Mouse (Mus musculus): ENCODE data around the gene Fam135a. TPM values are rescaled to one million over a fixed set of nuclear protein-coding genes. Genes with fewer than 3 reads are reported as not detected.

The Fam135a gene
- polyA plus RNA-seq, 1 experiment, result 6.5 TPM

- Histone ChIP-seq H3K79me2 (ENCODE audit: control insufficient read depth, insufficient read depth) (peaks cover 5% of the 10 kb centered on the region), H3ac (ENCODE audit: control insufficient read depth, insufficient read length) (no peak overlapping the region), H3K4me2 (ENCODE audit: low read depth) (no peak overlapping the region), H3K4me3 (no peak overlapping the region), H3K36me3 (ENCODE audit: control insufficient read depth, insufficient read depth) (no peaks in the 10 kb centered on the region), H3K27me3 (ENCODE audit: control insufficient read depth, insufficient read depth, insufficient read length) (no peaks in the 10 kb centered on the region)
- TF ChIP-seq TCF3 (IDR thresholded peaks at IDR 0.05; ENCODE audit: insufficient read length, low read depth) (no peak), MYOD1 (IDR thresholded peaks at IDR 0.05; ENCODE audit: control insufficient read depth in 1 of 3, insufficient read length in 2 of 3, low read depth in 2 of 3) (no peak)
These were observed 25.7 kb downstream of the Fam135a start for GRCm38 (mm10) chr1:24074396-24074795.

- no peak for TF ChIP-seq E2F4 (IDR thresholded peaks at IDR 0.05; ENCODE audit: insufficient read depth)
- no peak for TF ChIP-seq REST (IDR thresholded peaks at IDR 0.05; ENCODE audit: insufficient read depth, insufficient read length)
- TF ChIP-seq POLR2A (IDR thresholded peaks at IDR 0.05; ENCODE audit: insufficient read length, low read depth), result no peak
- peak in 1 of 3 experiments; percentile 49 for TF ChIP-seq MYOG (IDR thresholded peaks at IDR 0.05; ENCODE audit: control insufficient read depth in 1 of 3, insufficient read depth in 1 of 3, insufficient read length in 2 of 3, low read depth in 2 of 3)
- peak in 2 of 3 experiments; percentile 31 to 41 for TF ChIP-seq MYOD1 (IDR thresholded peaks at IDR 0.05; ENCODE audit: control insufficient read depth in 1 of 3, insufficient read length in 2 of 3, low read depth in 2 of 3)
- TF ChIP-seq POLR2AphosphoS2 (IDR thresholded peaks at IDR 0.05; ENCODE audit: insufficient read length, low read depth), result no peak
- TF ChIP-seq SRF (IDR thresholded peaks at IDR 0.05; ENCODE audit: control insufficient read depth, insufficient read length, low read depth), result no peak
- no peak for TF ChIP-seq MAX (IDR thresholded peaks at IDR 0.05; ENCODE audit: low read depth)
- no peak for TF ChIP-seq CEBPB (IDR thresholded peaks at IDR 0.05; ENCODE audit: insufficient read depth, poor library complexity, severe bottlenecking)
- no peak for TF ChIP-seq TCF3 (IDR thresholded peaks at IDR 0.05; ENCODE audit: insufficient read length, low read depth)
- no peak for TF ChIP-seq TCF12 (IDR thresholded peaks at IDR 0.05; ENCODE audit: insufficient read depth, poor library complexity, severe bottlenecking)
- no peak for TF ChIP-seq USF1 (IDR thresholded peaks at IDR 0.05; ENCODE audit: low read depth)
- H3K4me3 ChIP-seq, result no peak overlapping the region
These were observed 26.5 kb downstream of the Fam135a start for GRCm38 (mm10) chr1:24073386-24074248.

GRCm38 (mm10) chr1:24068830-24069229 lies 31.3 kb downstream of the Fam135a start:
- Histone ChIP-seq H3K4me2 (ENCODE audit: low read depth) (no peak overlapping the region), H3K27me3 (ENCODE audit: control insufficient read depth, insufficient read depth, insufficient read length) (no peaks in the 10 kb centered on the region), H3K79me2 (ENCODE audit: control insufficient read depth, insufficient read depth) (peaks cover 5% of the 10 kb centered on the region), H3K4me3 (no peak overlapping the region), H3K36me3 (ENCODE audit: control insufficient read depth, insufficient read depth) (peaks cover under 1% of the 10 kb centered on the region), H3ac (ENCODE audit: control insufficient read depth, insufficient read length) (no peak overlapping the region)
- TF ChIP-seq TCF12 (IDR thresholded peaks at IDR 0.05; ENCODE audit: insufficient read depth, poor library complexity, severe bottlenecking) (no peak), MYOD1 (IDR thresholded peaks at IDR 0.05; ENCODE audit: control insufficient read depth in 1 of 3, insufficient read length in 2 of 3, low read depth in 2 of 3) (peak in 2 of 3 experiments; percentile 57 to 71)

More at GRCm38 (mm10) chr1:24073386-24074248, 26.5 kb downstream of the Fam135a start:
- Histone ChIP-seq H3ac (ENCODE audit: control insufficient read depth, insufficient read length) (no peak overlapping the region), H3K79me2 (ENCODE audit: control insufficient read depth, insufficient read depth) (peaks cover 5% of the 10 kb centered on the region), H3K36me3 (ENCODE audit: control insufficient read depth, insufficient read depth) (no peaks in the 10 kb centered on the region), H3K27me3 (ENCODE audit: control insufficient read depth, insufficient read depth, insufficient read length) (no peaks in the 10 kb centered on the region), H3K4me2 (ENCODE audit: low read depth) (no peak overlapping the region)

- H3K4me3 ChIP-seq, result no peak overlapping the region
- H3K79me2 ChIP-seq (ENCODE audit: control insufficient read depth, insufficient read depth), result peaks cover 5% of the 10 kb centered on the region
- no peaks in the 10 kb centered on the region for H3K27me3 ChIP-seq (ENCODE audit: control insufficient read depth, insufficient read depth, insufficient read length)
- H3K36me3 ChIP-seq (ENCODE audit: control insufficient read depth, insufficient read depth), result peaks cover 3% of the 10 kb centered on the region
- no peak overlapping the region for H3ac ChIP-seq (ENCODE audit: control insufficient read depth, insufficient read length)
- no peak overlapping the region for H3K4me2 ChIP-seq (ENCODE audit: low read depth)
- TF ChIP-seq MAX (IDR thresholded peaks at IDR 0.05; ENCODE audit: low read depth) (no peak), SRF (IDR thresholded peaks at IDR 0.05; ENCODE audit: control insufficient read depth, insufficient read length, low read depth) (no peak)
These were observed 33.4 kb downstream of the Fam135a start for GRCm38 (mm10) chr1:24066706-24067105.

- H3K4me2 ChIP-seq (ENCODE audit: low read depth), result no peak overlapping the region
- no peaks in the 10 kb centered on the region for H3K79me2 ChIP-seq (ENCODE audit: control insufficient read depth, insufficient read depth)
- H3K4me3 ChIP-seq, result no peak overlapping the region
- TF ChIP-seq TCF12 (IDR thresholded peaks at IDR 0.05; ENCODE audit: insufficient read depth, poor library complexity, severe bottlenecking) (no peak), SRF (IDR thresholded peaks at IDR 0.05; ENCODE audit: control insufficient read depth, insufficient read length, low read depth) (no peak), USF1 (IDR thresholded peaks at IDR 0.05; ENCODE audit: low read depth) (no peak), POLR2A (IDR thresholded peaks at IDR 0.05; ENCODE audit: insufficient read length, low read depth) (no peak), MYOG (IDR thresholded peaks at IDR 0.05; ENCODE audit: control insufficient read depth in 1 of 3, insufficient read depth in 1 of 3, insufficient read length in 2 of 3, low read depth in 2 of 3) (no peak), POLR2AphosphoS2 (IDR thresholded peaks at IDR 0.05; ENCODE audit: insufficient read length, low read depth) (no peak), TCF3 (IDR thresholded peaks at IDR 0.05; ENCODE audit: insufficient read length, low read depth) (no peak), E2F4 (IDR thresholded peaks at IDR 0.05; ENCODE audit: insufficient read depth) (no peak), MAX (IDR thresholded peaks at IDR 0.05; ENCODE audit: low read depth) (no peak), CEBPB (IDR thresholded peaks at IDR 0.05; ENCODE audit: insufficient read depth, poor library complexity, severe bottlenecking) (no peak), MYOD1 (IDR thresholded peaks at IDR 0.05; ENCODE audit: control insufficient read depth in 1 of 3, insufficient read length in 2 of 3, low read depth in 2 of 3) (no peak)
- no peak overlapping the region for H3ac ChIP-seq (ENCODE audit: control insufficient read depth, insufficient read length)
- H3K36me3 ChIP-seq (ENCODE audit: control insufficient read depth, insufficient read depth), result peaks cover 10% of the 10 kb centered on the region
- H3K27me3 ChIP-seq (ENCODE audit: control insufficient read depth, insufficient read depth, insufficient read length), result no peaks in the 10 kb centered on the region
These were observed 44.4 kb downstream of the Fam135a start for GRCm38 (mm10) chr1:24055706-24056105.
